Mouse (Mus musculus): ENCODE results near the gene Fkbp7.

DNA sequence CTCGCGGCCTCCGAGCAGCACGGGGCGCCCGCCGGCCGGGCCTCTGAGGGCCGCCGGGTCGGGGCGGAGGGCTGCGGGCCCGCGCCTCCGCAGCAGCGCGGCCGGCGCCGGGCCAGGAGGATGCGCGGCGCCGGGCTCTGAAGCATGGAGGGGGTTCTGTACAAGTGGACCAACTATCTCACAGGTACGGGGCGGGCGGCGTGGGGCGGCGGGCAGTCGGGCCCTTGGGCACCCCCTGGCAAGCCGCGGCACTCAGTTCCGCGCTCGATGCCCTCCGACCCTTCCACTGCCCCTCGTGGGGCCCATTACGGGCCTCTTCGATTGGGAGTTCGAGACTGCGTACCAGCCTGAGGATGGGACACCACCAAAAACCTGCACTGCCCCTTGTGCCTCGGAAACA is 2.5 kb upstream of the Fkbp7 start:
- TF ChIP-seq CTCF (IDR thresholded peaks at IDR 0.05; ENCODE audit: low read depth) (no peak), EP300 (optimal IDR thresholded peaks at IDR 0.05) (no peak)

Data from stomach, postnatal 0 days (tissue).